Mouse (Mus musculus): ENCODE measurements around the gene 0610010K14Rik. TPM values are rescaled to one million over a fixed set of nuclear protein-coding genes. Genes with fewer than 3 reads are reported as not detected.

0610010K14Rik gene
- 193 and 202 TPM in 2 replicates for polyA plus RNA-seq (2016; fragmentation: Nextera tagmentation; extraction: Ambion mirVana)

DNA sequence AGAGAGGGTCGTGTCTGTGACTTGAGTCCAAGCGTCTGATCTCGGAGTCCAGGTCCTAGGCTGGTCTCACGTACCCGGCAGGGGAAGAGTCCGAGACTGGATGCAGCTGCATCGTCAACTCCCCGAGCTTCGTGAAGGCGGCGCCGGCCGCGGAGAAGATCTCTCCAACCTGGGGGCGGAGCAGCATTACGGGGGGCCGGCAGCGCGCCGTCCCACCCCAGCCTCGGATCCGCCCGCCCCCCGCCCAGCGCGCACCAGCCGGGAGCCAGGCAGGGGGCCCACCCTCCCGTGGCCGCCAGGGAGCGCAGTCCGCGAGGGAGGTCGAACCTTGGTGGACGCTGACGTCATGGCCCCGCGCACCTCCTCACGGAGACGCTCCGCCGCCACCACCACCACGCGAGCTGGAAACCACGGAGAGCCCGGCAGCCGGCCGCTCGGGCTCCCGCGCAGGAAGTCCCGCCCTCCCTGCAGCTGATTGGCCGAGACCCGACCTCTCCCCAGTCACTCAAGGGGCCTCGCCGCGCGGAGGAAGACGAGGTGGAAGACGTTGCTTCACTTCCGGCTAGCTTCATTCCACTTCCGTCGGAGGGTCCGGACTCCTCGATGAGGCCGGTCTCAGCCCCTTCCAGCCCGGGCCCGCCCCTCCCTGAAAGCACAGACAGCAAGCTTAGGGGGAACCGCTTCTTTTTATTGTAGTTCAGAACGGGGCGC lies at the start of gene 0610010K14Rik:
Gene 0610010K14Rik (minus strand): TSS at position 458 of the 711 bp plus-strand sequence.
- H3K4me2 ChIP-seq (replicated peaks) = peak within 1 kb of the TSS; percentile 86
- ATAC-seq (ENCODE audit: insufficient number of reproducible peaks, insufficient read depth, low FRiP score, low TSS enrichment) = peak; percentile 82
- no peaks in the 10 kb centered on the region for H3K9me3 ChIP-seq
- no peaks in the 10 kb centered on the region for H3K27me3 ChIP-seq
- H3K36me3 ChIP-seq = peaks cover 19% of the 10 kb centered on the region
- WGBS = under 1% methylated on average over 70 of the region's 70 CpGs
- H3K27ac ChIP-seq = peak within 1 kb of the TSS; percentile 92
- peaks cover 37% of the 10 kb centered on the region for H3K4me1 ChIP-seq
- H3K9ac ChIP-seq = peak within 1 kb of the TSS; percentile 81
- peak within 1 kb of the TSS; percentile 88 for H3K4me3 ChIP-seq

DNA sequence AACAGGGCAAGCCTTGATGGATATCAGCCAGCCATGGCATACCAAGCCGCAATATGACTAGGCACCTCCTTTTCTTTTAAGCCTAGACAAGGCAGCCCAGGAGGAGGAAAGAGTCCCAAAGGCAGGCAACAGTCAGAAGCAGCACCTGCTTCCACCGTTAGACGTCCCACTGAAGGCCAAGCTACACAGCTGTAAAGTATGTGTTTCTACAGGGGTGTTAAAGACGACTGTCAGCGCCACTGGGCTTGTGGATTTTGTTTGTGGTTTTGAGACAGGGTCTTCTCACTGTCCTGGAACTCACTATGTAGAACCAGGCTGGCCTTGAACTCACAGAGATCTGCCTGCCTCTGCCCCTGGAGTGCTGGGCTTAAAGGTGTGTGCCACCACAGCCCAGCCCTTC lies 48.0 kb upstream of the 0610010K14Rik start:
- WGBS = 77% methylated on average over 5 of the region's 5 CpGs
- Histone ChIP-seq H3K4me3 (no peak overlapping the region), H3K36me3 (no peaks in the 10 kb centered on the region), H3K4me2 (replicated peaks) (no peak overlapping the region), H3K4me1 (no peaks in the 10 kb centered on the region), H3K9ac (no peak overlapping the region), H3K27ac (no peak overlapping the region), H3K27me3 (no peaks in the 10 kb centered on the region), H3K9me3 (no peaks in the 10 kb centered on the region)
- no peak for ATAC-seq (ENCODE audit: insufficient number of reproducible peaks, insufficient read depth, low FRiP score, low TSS enrichment)

DNA sequence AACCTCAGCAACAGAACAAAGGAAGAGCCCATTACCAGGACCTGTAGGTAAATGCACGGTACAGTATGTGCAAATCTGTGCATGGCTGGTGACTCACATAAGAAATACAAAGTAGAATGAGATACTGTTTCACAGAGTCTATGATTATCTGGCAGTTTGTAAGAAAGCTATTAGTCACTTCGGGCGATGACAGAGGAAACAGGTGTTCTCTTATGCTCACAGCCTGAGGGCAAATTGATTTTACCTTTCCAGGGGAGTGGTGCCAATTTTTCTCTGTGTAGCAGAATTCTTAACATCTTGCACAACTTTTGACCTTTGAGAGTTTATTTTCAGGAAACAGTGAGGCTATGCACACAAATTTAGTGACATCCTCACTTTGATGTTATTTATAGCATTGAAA lies 47.0 kb upstream of the 0610010K14Rik start:
- no peak for ATAC-seq (ENCODE audit: insufficient number of reproducible peaks, insufficient read depth, low FRiP score, low TSS enrichment)
- Histone ChIP-seq H3K4me1 (no peaks in the 10 kb centered on the region), H3K27me3 (no peaks in the 10 kb centered on the region), H3K9ac (no peak overlapping the region), H3K4me2 (replicated peaks) (no peak overlapping the region), H3K9me3 (no peaks in the 10 kb centered on the region), H3K27ac (no peak overlapping the region), H3K4me3 (no peak overlapping the region), H3K36me3 (no peaks in the 10 kb centered on the region)
- WGBS = 74% methylated on average over 3 of the region's 3 CpGs

DNA sequence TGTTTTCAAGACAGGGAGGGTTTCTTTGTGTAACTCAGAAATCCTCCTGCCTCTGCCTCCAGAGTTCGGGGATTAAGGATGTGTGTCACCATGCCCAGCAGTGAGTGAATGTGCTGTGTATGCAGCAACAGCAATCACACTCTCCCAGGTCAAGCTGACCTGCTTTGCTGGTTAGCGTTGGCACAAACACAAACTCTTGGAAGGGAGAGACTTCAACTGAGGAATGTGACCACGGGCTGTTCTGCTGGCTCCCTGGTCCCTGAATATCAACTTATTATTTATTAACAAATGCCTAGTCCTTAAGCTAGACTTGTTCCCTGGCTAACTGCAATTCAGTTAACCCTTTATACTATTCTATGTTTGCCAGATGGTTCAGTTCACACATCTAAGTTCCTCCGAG lies 46.0 kb upstream of the 0610010K14Rik start:
- no peak overlapping the region for H3K4me3 ChIP-seq
- WGBS = 84% methylated on average over 4 of the region's 4 CpGs
- H3K9me3 ChIP-seq = no peaks in the 10 kb centered on the region
- H3K27me3 ChIP-seq = no peaks in the 10 kb centered on the region
- H3K9ac ChIP-seq = no peak overlapping the region
- no peak overlapping the region for H3K27ac ChIP-seq
- H3K4me2 ChIP-seq (replicated peaks) = no peak overlapping the region
- H3K36me3 ChIP-seq = no peaks in the 10 kb centered on the region
- no peak for ATAC-seq (ENCODE audit: insufficient number of reproducible peaks, insufficient read depth, low FRiP score, low TSS enrichment)
- H3K4me1 ChIP-seq = no peaks in the 10 kb centered on the region

DNA sequence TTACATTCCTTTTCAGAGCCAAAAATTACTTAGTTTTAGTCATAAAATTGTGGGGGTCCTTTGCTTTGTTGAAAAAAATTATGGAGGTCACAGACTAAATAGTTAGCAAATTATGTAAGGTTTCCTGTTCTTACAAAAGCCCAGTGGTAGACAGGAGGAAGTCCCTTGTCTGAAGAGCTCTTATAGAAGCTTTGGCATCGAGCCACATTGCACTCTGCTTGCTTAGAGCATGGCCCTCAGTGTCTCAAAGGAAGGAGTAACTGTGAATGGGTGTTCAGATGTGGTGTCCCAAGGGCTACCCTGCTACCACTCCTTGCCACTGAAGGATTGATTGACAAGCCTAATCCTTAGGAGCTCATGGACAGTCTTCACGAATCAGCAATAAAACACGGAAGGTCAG lies 42.7 kb upstream of the 0610010K14Rik start:
- 60% methylated on average over 3 of the region's 3 CpGs for WGBS
- no peak for ATAC-seq (ENCODE audit: insufficient number of reproducible peaks, insufficient read depth, low FRiP score, low TSS enrichment)
- no peaks in the 10 kb centered on the region for H3K36me3 ChIP-seq
- no peaks in the 10 kb centered on the region for H3K4me1 ChIP-seq
- H3K9ac ChIP-seq = no peak overlapping the region
- no peaks in the 10 kb centered on the region for H3K9me3 ChIP-seq
- H3K4me2 ChIP-seq (replicated peaks) = no peak overlapping the region
- no peak overlapping the region for H3K4me3 ChIP-seq
- H3K27me3 ChIP-seq = no peaks in the 10 kb centered on the region
- no peak overlapping the region for H3K27ac ChIP-seq

DNA sequence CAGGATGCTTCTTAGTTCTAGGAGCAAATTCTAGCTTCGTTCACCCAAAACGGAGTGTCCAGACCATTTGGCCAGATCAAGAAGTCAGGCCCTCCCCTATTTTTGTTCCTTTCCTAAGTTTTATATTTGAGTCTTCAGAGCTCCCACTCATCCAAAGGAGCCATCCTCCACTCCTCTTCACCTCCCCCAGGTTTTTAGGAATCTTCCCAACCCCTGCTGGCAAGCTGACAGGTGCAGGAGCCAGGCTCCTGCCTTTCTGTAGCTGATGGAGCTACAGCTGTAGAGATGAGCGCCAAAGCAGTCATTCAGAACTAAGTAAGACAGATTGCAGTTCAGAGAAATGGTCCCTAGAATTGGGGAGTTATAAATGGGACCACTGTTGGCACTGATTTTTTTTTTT lies 41.2 kb upstream of the 0610010K14Rik start:
- WGBS = 82% methylated on average over 3 of the region's 3 CpGs
- H3K9me3 ChIP-seq = no peaks in the 10 kb centered on the region
- no peak for ATAC-seq (ENCODE audit: insufficient number of reproducible peaks, insufficient read depth, low FRiP score, low TSS enrichment)

DNA sequence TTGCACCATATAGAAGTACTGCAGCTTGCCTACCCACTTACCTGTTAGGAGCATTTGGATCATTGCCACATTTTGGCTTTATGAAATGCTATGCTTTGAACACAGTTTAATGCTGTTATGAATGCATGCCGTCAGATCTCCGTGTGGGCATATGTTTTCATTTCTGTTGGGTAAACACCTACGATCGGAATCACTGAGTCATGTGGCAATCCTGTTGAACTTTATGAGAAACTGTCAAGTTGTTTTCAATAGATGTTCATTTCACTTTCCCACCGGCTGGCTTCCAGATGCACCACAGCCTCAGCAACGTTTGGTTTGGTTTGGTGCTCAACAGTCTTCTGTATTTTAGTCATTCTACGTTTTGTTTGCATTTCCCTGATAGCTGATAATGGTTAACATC lies 33.9 kb upstream of the 0610010K14Rik start:
- ATAC-seq (ENCODE audit: insufficient number of reproducible peaks, insufficient read depth, low FRiP score, low TSS enrichment) = no peak
- H3K4me1 ChIP-seq = no peaks in the 10 kb centered on the region

More for the DNA sequence above, 41.2 kb upstream of the 0610010K14Rik start:
- Histone ChIP-seq H3K27me3 (no peaks in the 10 kb centered on the region), H3K9ac (no peak overlapping the region), H3K4me2 (replicated peaks) (no peak overlapping the region), H3K4me1 (no peaks in the 10 kb centered on the region), H3K36me3 (no peaks in the 10 kb centered on the region), H3K27ac (no peak overlapping the region), H3K4me3 (no peak overlapping the region)

DNA sequence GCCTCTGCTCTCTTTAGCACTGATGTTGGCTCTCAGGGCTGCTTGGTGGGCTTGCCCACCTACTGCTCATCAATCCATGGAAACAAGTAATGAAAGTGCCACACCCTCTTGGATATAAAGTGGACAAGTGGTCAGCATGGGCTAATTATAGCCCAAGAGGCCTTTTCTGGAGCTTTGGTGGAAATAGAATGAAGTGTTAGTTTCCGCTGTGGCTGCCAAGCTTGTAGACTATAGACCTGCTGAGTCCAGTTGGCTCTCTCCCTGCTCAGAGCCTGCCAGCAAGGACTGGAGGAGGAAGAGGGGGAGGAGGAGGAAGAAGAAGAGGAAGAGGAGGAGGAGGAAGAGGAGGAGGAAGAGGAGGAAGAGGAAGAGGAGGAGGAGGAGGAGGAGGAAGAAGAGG lies 28.7 kb upstream of the 0610010K14Rik start:
- Histone ChIP-seq H3K27ac (no peak overlapping the region), H3K36me3 (no peaks in the 10 kb centered on the region), H3K27me3 (no peaks in the 10 kb centered on the region), H3K4me3 (no peak overlapping the region), H3K4me1 (no peaks in the 10 kb centered on the region), H3K4me2 (replicated peaks) (no peak overlapping the region), H3K9me3 (no peaks in the 10 kb centered on the region), H3K9ac (no peak overlapping the region)
- ATAC-seq (ENCODE audit: insufficient number of reproducible peaks, insufficient read depth, low FRiP score, low TSS enrichment) = no peak
- WGBS = 97% methylated on average over 1 of the region's 1 CpGs

More for the DNA sequence above, 33.9 kb upstream of the 0610010K14Rik start:
- Histone ChIP-seq H3K9ac (no peak overlapping the region), H3K4me2 (replicated peaks) (no peak overlapping the region), H3K4me3 (no peak overlapping the region), H3K27me3 (no peaks in the 10 kb centered on the region), H3K27ac (no peak overlapping the region), H3K9me3 (no peaks in the 10 kb centered on the region), H3K36me3 (no peaks in the 10 kb centered on the region)
- 74% methylated on average over 7 of the region's 7 CpGs for WGBS

DNA sequence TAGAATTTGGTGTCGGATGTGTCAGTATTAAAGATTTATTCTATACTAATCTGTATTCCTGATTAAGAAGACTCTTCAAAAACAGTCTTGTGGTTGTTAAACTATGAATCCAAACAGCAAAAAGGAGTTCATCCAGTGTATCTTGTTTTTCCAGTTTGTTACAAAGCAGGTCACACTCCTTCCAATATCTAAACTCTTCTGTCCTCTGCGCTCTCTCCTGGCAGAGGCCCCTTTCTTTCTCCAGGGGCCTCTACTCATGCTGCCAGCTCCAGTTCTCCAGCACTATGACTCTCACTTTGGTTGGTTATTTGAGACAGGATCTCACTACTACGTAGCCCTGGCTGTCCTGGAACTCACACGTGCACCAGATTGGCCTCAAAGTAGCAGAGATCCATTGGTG lies 28.1 kb upstream of the 0610010K14Rik start:
- WGBS = 64% methylated on average over 4 of the region's 4 CpGs
- H3K4me2 ChIP-seq (replicated peaks) = no peak overlapping the region
- no peak overlapping the region for H3K27ac ChIP-seq
- no peaks in the 10 kb centered on the region for H3K9me3 ChIP-seq
- H3K4me3 ChIP-seq = no peak overlapping the region
- H3K9ac ChIP-seq = no peak overlapping the region
- no peaks in the 10 kb centered on the region for H3K27me3 ChIP-seq
- no peaks in the 10 kb centered on the region for H3K36me3 ChIP-seq
- no peak for ATAC-seq (ENCODE audit: insufficient number of reproducible peaks, insufficient read depth, low FRiP score, low TSS enrichment)
- H3K4me1 ChIP-seq = no peaks in the 10 kb centered on the region

DNA sequence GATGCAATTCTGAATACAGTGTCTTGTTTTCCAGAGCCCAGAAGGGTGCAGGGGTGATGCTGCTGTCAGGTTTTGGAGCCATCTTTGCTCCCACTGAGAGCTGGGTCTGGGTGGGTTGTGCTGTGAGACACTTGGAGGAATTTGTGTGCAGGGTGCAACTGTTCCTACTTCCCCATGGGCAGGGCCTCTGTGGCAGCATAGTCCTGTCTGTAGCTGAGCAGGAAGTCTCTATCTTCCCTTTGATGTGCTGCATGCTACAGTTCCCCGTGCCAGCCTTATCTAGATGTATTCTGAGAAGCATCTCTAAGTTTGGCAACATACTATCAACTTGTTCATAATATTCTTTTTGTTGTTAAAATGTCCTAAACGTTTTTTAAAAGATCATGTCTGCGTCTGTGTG lies 27.5 kb upstream of the 0610010K14Rik start:
- WGBS = 51% methylated on average over 3 of the region's 3 CpGs
- H3K4me1 ChIP-seq = no peaks in the 10 kb centered on the region
- H3K9me3 ChIP-seq = no peaks in the 10 kb centered on the region
- no peak overlapping the region for H3K9ac ChIP-seq
- ATAC-seq (ENCODE audit: insufficient number of reproducible peaks, insufficient read depth, low FRiP score, low TSS enrichment) = no peak
- H3K36me3 ChIP-seq = no peaks in the 10 kb centered on the region
- no peak overlapping the region for H3K27ac ChIP-seq
- H3K4me3 ChIP-seq = no peak overlapping the region
- H3K4me2 ChIP-seq (replicated peaks) = no peak overlapping the region
- no peaks in the 10 kb centered on the region for H3K27me3 ChIP-seq

DNA sequence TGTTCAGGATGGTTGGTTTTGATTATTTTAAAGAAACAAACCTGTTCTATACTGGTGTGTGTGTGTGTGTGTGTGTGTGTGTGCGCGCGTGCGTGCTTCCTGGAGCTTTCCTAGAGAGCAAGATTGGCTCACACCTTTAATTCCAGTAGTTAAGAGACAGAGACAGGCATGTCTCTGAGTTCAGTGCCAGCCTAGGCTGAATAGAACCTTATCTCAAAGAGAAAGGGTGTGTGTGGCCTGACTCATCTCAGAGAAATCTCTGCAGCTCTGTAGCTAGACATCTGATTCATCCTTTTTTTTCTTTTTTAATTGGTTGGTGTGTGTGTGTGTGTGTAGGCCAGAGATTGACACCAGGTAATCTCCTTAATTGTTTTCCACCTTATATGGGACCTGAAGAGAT lies 21.3 kb upstream of the 0610010K14Rik start:
- Histone ChIP-seq H3K27ac (no peak overlapping the region), H3K27me3 (peaks cover 26% of the 10 kb centered on the region), H3K4me3 (no peak overlapping the region), H3K36me3 (no peaks in the 10 kb centered on the region), H3K9ac (no peak overlapping the region), H3K4me1 (peaks cover 4% of the 10 kb centered on the region; the same call in 1 of the 2 replicates), H3K9me3 (no peaks in the 10 kb centered on the region), H3K4me2 (replicated peaks) (no peak overlapping the region)
- WGBS = 93% methylated on average over 4 of the region's 4 CpGs
- ATAC-seq (ENCODE audit: insufficient number of reproducible peaks, insufficient read depth, low FRiP score, low TSS enrichment) = no peak

DNA sequence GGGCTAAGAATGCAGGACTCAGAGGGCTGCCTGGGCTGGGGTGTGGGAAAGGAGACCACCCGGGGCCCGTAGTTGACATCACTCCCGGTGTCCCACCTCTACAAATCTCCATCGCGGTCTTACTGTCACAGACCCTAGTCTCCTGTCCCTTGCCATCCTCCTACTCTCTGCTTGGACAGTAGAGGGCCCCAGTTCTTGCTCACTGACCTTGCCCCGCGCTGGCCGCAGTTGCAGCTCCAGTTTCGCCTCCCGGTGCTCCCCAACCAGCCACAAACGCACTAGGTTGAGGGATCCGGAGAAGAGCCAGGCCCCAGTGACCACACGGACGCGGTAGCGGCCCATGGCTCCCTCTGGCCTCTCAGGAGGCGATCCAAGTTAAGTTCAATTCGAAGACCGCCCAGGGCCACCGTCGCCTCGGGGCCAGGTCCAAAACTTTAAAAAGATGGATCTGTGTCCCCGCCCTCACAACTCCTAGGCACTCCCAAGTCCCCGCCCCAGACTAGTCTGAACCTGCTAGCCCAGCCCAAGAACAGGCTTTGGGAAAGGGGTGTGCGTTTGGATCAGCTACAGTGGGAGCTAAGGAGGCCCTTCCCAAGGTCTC lies 17.3 kb upstream of the 0610010K14Rik start, which contains the start of gene Alox12:
Gene Alox12 (minus strand): TSS at position 423 of the 601 bp plus-strand sequence.
- ATAC-seq (ENCODE audit: insufficient number of reproducible peaks, insufficient read depth, low FRiP score, low TSS enrichment) = no peak
- H3K4me3 ChIP-seq = peak within 1 kb of the TSS; percentile 25
- H3K9ac ChIP-seq = peak within 1 kb of the TSS; percentile 42; the same call in 1 of the 2 replicates
- 1% methylated on average over 25 of the region's 25 CpGs for WGBS
- H3K4me1 ChIP-seq = peaks cover 4% of the 10 kb centered on the region; the same call in 1 of the 2 replicates
- H3K4me2 ChIP-seq (replicated peaks) = peak within 1 kb of the TSS; percentile 51
- H3K9me3 ChIP-seq = no peaks in the 10 kb centered on the region
- no peak within 1 kb of the TSS for H3K27ac ChIP-seq
- peaks cover 57% of the 10 kb centered on the region for H3K27me3 ChIP-seq
- H3K36me3 ChIP-seq = no peaks in the 10 kb centered on the region

All from embryonic facial prominence, embryonic 12.5 days (tissue).